Mouse (Mus musculus) neural tube, embryonic 14.5 days (tissue): ENCODE measurements around the gene Rab17. TPM values are rescaled to one million over a fixed set of nuclear protein-coding genes. Genes with fewer than 3 reads are reported as not detected.

ENCODE experiments used
- ATAC-seq: fragments of 200-750 bp; cut with Nextera tagmentation; 2 replicates; pipeline ENCODE4 v1.8.0; 2017; ENCODE audit warnings: low read depth, mild to moderate bottlenecking, moderate TSS enrichment, moderate library complexity
- H3K27ac ChIP-seq: fragments of 300-500 bp; sonication (generic); 2 replicates; pipeline ENCODE4 v1.5.1; 2014; ENCODE audit warnings: low read depth, mild to moderate bottlenecking, control low read depth, low read length, moderate library complexity, mixed read lengths
- H3K27me3 ChIP-seq: fragments of 300-500 bp; sonication (generic); 2 replicates; pipeline ENCODE4 v1.6.1; 2014; ENCODE audit warnings: low read length; ENCODE audit not compliant: control insufficient read depth, insufficient read depth
- H3K36me3 ChIP-seq: fragments of 300-500 bp; sonication (generic); 2 replicates; pipeline ENCODE4 v1.6.1; 2014; ENCODE audit warnings: low read length, mixed read lengths; ENCODE audit not compliant: control insufficient read depth, insufficient read depth
- H3K4me1 ChIP-seq: fragments of 300-500 bp; sonication (generic); 2 replicates; pipeline ENCODE4 v1.6.1; 2014; ENCODE audit warnings: low read length; ENCODE audit not compliant: control insufficient read depth, insufficient read depth
- H3K4me2 ChIP-seq: fragments of 300-500 bp; sonication (generic); 2 replicates; pipeline ENCODE4 v1.6.1; 2014; ENCODE audit warnings: mild to moderate bottlenecking, low read depth, low read length, control low read depth
- H3K4me3 ChIP-seq: fragments of 300-500 bp; sonication (generic); 2 replicates; pipeline ENCODE4 v1.5.1; 2014; ENCODE audit warnings: low read depth, low read length, control low read depth, mixed read lengths
- H3K9ac ChIP-seq: fragments of 300-500 bp; sonication (generic); replicated peaks from 2 replicates; pipeline ENCODE4 v1.6.1; 2014; ENCODE audit warnings: low read depth, mild to moderate bottlenecking, control low read depth, low read length, mixed read lengths
- H3K9me3 ChIP-seq: fragments of 300-500 bp; sonication (generic); 2 replicates; pipeline ENCODE4 v1.6.1; 2016; ENCODE audit warnings: low read length; ENCODE audit not compliant: control insufficient read depth
- WGBS: fragments of 180-500 bp; shearing (Covaris S2); extraction: QIAGEN DNeasy Blood & Tissue Kit; methylation state at CpG from one replicate; pipeline ENCODE4 v1.1.7; 2014; 5-methylcytosine and 5-hydroxymethylcytosine counted together
- polyA plus RNA-seq: library from polyadenylated mRNA; unstranded; fragments of >200 nt; fragmentation: Nextera tagmentation; extraction: Ambion mirVana; gene quantifications from 2 replicates; pipeline ENCODE4 v1.2.1, GENCODE M21; 2014

Rab17 gene
- polyA plus RNA-seq, 1 experiment from 2014 or later = 0.13 TPM

DNA sequence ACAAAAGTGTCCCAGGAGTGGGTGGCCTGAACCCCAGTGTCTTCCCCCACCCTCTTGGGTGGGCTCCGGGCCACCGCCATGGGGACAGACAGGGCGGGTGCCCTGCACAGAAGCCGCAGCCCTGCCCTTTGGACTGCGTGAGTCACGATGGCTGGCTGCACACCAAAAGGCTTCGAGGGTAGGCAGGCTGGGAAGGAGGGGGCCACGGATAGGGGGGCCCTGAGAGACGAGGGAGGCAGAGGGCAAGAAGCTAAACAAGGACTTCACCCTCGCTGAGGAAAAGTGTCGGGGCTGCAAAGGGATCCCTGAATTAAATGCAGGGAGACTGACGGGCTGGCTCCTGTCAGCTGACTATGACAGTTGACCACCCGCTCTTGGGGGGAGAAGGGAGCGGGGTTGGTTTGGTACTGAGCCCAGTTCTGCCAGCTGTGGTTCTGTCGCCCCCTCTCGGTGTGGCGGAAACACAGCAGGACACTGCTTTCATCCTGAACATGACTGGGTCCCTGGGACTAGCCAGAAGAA is 59.8 kb downstream of the Rab17 start:
- ATAC-seq = no peak
- 42% methylated on average over 17 of the region's 17 CpGs for WGBS
- H3K9ac ChIP-seq = no peak overlapping the region
- no peaks in the 10 kb centered on the region for H3K36me3 ChIP-seq
- H3K4me2 ChIP-seq = no peak overlapping the region
- H3K27ac ChIP-seq = no peak overlapping the region
- H3K4me1 ChIP-seq = no peaks in the 10 kb centered on the region
- H3K4me3 ChIP-seq = no peak overlapping the region
- no peaks in the 10 kb centered on the region for H3K27me3 ChIP-seq
- H3K9me3 ChIP-seq = no peaks in the 10 kb centered on the region

DNA sequence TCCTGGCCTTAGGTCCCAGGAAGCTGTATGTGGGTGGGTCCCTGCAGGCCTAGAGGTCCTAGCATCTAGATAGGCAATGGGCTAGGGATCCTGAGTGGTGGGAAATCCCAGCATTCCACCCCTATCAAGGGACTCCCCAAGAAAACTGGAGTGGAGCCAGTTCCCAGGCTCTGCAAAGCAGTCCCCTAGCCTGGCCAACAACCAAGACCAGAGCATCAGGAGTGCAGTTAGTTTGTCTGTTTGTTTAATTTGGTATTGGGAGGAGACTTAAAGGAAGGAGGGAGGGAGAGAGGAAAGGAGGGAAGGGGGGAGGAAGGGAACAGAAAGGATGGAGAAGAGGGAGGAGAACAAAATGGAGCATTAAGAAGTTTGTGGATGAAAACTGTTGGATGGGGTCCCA is 60.3 kb downstream of the Rab17 start:
- Histone ChIP-seq H3K27ac (no peak overlapping the region), H3K27me3 (no peaks in the 10 kb centered on the region), H3K4me2 (no peak overlapping the region), H3K9me3 (no peaks in the 10 kb centered on the region), H3K9ac (no peak overlapping the region), H3K4me3 (no peak overlapping the region), H3K4me1 (no peaks in the 10 kb centered on the region), H3K36me3 (no peaks in the 10 kb centered on the region)
- 0 out of 2 replicates have a peak, but pooled peaks have one; percentile 46 for ATAC-seq

Other genes with a start within 250 kb of the Rab17 start
- 1.1 and 16.9 TPM in 2 replicates for gene Col6a3, start 125.7 kb downstream of the Rab17 start, polyA plus RNA-seq
- gene Mlph, start 54.6 kb downstream of the Rab17 start, polyA plus RNA-seq = 0.26 TPM in 1 of 2 replicates, not detected in the other
- not detected in 2 replicates for gene Prlh, start 16.6 kb downstream of the Rab17 start, polyA plus RNA-seq
- gene Lrrfip1, start 29.1 kb upstream of the Rab17 start, polyA plus RNA-seq = 41.4 and 50.4 TPM in 2 replicates
- 0.06 and 0.39 TPM in 2 replicates for gene Rbm44, start 175.4 kb upstream of the Rab17 start, polyA plus RNA-seq
- 8.3 and 15.8 TPM in 2 replicates for gene Ramp1, start 210.2 kb upstream of the Rab17 start, polyA plus RNA-seq